Mouse (Mus musculus) CH12.LX (cell line): ENCODE measurements around the gene Ccdc57.

Experiments
- CTCF ChIP-seq, 2 experiments: IDR thresholded peaks in 1 of 2; conservative IDR thresholded peaks in 1 of 2; 2 replicates each; pipeline ENCODE4 v1.5.1; 2011 to 2012; ENCODE audit warnings: low read depth in 2 of 2, low read length in 2 of 2, improper control_type of control experiment in 1 of 2, inconsistent platforms in 1 of 2, mild to moderate bottlenecking in 1 of 2, moderate library complexity in 1 of 2
- MAFK ChIP-seq: IDR thresholded peaks from 2 replicates; pipeline ENCODE4 v1.6.1; 2011; ENCODE audit warnings: low read length, improper control_type of control experiment; ENCODE audit not compliant: insufficient replicate concordance
- MAX ChIP-seq: IDR thresholded peaks from 2 replicates; pipeline ENCODE4 v1.6.1; 2011; ENCODE audit warnings: low read length, improper control_type of control experiment
- POLR2A ChIP-seq: IDR thresholded peaks from 2 replicates; pipeline ENCODE4 v1.6.1; 2011; ENCODE audit warnings: low read depth, mild to moderate bottlenecking, improper control_type of control experiment, low read length
- POLR2AphosphoS2 ChIP-seq: IDR thresholded peaks from 2 replicates; pipeline ENCODE4 v1.6.1; 2011; ENCODE audit warnings: low read depth, low read length, improper control_type of control experiment
- RAD21 ChIP-seq: IDR thresholded peaks from 2 replicates; pipeline ENCODE4 v1.6.1; 2011; ENCODE audit warnings: low read depth, mild to moderate bottlenecking, low read length, improper control_type of control experiment, moderate library complexity
- ZNF384 ChIP-seq: IDR thresholded peaks from 2 replicates; pipeline ENCODE4 v1.6.1; 2012; ENCODE audit warnings: low read depth, low read length, improper control_type of control experiment, inconsistent platforms

DNA sequence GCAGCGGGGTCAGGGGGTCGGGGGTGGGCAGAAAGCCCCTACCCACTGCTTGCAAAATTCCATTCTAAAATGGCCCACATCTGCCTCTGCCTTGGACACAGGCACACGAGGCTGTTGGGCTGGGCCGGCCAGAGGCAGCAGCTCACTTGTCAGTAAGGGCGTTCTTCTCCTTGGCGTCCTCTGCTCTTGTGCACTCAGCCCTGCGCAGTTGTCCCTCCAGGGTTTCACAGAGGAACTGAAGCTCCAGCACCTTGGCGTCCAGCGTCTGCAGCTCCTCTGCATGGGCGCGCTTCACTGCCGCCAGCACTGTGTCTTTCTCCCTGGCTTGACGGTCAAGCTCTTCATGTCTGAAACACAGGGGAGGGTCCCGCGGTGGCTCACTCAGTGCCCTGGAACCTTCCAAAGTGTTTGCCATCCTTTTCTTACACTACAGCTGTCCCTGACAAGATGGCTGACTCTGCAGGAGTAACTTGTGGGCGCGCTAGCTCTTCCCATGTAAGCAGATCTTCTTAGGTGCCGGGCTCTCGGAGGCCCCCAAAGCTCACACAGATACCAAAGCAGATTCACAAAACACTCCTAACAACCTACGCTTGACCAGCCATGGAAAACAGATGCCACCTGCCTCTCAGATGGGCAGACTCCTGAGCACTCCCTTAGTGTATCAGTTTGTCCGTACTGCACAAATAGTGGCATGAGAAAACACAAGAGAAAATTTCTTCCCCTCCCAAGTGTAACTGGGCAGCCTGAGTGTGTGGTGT, 30.8 kb downstream of the Ccdc57 start:
- TF ChIP-seq POLR2AphosphoS2: no peak
- TF ChIP-seq CTCF (conservative IDR thresholded peaks at IDR 0.05 in 1 of 2, IDR thresholded peaks at IDR 0.05 in 1 of 2; ENCODE audit: low read depth in 2 of 2, low read length in 2 of 2): no peak
- no peak for TF ChIP-seq ZNF384
- TF ChIP-seq MAX: no peak
- TF ChIP-seq RAD21: no peak
- no peak for TF ChIP-seq POLR2A
- no peak for TF ChIP-seq MAFK
